Mouse (Mus musculus): ENCODE data around the gene Top3b.

DNA sequence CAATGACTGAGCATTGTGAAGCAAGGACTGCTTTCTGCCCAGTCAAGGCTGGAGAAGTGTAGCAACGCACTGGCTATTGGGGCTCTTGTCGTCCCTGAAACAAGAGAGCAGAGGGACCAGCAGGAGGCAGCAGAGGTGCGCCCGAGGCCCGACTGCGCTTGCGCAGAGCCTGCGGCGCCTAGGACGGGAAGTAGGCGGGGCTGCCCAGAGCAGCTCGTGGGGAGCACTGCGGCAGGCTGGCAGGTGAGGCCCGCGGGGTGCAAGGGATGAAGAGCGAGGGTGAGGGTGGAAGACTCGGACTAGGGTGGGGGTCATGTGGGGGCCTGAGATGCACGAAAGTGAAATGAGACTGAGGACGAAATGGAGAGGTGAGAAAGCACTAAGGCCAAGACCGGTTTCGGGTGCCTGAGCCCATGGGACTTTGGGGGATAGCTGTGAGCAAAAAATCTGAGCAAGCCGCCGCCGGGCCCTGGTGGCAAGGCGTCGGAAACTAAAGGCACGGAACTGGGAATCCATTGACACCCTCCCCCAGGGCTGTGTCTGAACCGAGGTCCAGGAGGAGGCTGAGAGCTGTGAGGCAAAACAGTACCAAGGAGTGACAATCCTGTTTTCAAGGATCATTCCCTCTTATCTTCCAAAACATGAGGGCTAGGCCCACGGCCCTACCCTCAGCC lies 26.0 kb downstream of the Top3b start, which contains the start of gene Ppm1f:
- TF ChIP-seq GATA1 (IDR thresholded peaks at IDR 0.05; ENCODE audit: low read length) = no peak
- TF ChIP-seq TAL1 (IDR thresholded peaks at IDR 0.05; ENCODE audit: low read length) = no peak
